Mouse (Mus musculus): Measurements from ENCODE around the gene Ifi214. TPM values are rescaled to one million over a fixed set of nuclear protein-coding genes. Genes with fewer than 3 reads are reported as not detected.
"Not testable (repeated sequence)": the region's sequence is repeated elsewhere in the genome, so short reads cannot be mapped to it uniquely, and the experiment has no call there.

Ifi214 gene
- polyA plus RNA-seq (2015; fragmentation: Nextera tagmentation; extraction: Ambion mirVana): not detected in 2 replicates

DNA sequence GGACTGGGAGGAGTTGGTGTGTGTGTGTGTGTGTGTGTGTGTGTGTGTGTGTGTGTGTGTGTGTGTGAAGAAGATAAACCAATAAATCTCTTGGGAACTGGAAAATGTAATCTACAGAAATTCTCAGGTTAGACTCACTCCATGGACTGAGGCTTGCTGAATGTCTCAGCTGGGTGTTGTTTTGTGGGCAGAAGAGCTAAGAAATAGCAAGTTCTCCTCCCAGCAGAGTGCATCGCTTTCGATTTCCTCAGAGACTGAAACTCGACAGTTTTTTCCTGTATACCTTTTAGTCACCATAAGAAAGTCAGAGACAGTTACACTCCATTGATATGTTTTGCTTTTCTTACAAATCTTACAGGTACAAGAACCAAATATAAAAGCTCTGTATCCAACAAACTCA, at the start of gene Ifi214:
Gene Ifi214 (minus strand): TSS at position 167 of the 400 bp plus-strand sequence.
- WGBS: 92% methylated on average over 3 of the region's 3 CpGs
- H3K36me3 ChIP-seq; H3K9me3 ChIP-seq; H3K27me3 ChIP-seq; H3K4me1 ChIP-seq; H3K4me3 ChIP-seq; H3K4me2 ChIP-seq; ATAC-seq (ENCODE audit: insufficient number of reproducible peaks, insufficient read depth, low FRiP score, low TSS enrichment, low read depth); H3K9ac ChIP-seq; H3K27ac ChIP-seq: not testable (repeated sequence)

DNA sequence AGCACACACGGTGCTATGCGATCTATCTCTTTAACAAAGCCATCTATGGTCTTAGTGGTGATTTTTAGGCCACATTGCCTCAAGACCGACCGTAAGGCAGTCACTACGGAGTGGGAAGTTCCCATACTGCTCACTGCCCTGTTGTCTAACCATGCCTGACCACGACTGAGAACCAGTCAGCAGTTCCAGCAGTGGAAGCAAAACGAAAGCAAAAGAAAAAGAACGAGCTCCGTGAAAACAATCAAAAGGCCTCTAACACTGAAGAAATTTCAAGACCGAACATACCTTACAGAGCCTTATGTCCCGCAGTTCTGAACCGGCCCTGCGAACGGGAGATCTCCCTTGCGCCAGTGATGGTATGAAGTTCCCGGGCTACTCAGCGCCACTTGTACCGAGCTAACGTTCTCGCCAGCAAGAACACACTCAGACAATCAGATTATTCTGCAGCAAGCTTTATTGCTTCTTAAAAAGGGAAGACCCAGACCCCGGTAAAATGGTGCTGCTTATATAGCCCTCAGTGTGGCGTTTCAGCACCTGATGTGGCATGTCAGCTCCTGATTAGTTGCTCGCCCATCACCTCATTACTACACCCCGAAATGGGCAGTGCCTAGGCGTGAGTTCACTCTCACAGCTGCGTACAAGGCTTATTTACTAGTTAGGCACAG, 44.3 kb upstream of the Ifi214 start:
- ATAC-seq (ENCODE audit: insufficient number of reproducible peaks, insufficient read depth, low FRiP score, low TSS enrichment, low read depth): no peak
- WGBS: 94% methylated on average over 26 of the region's 26 CpGs
- Histone ChIP-seq H3K9me3 (peaks cover 27% of the 10 kb centered on the region), H3K36me3 (no peaks in the 10 kb centered on the region), H3K4me2 (no peak overlapping the region), H3K27ac (no peak overlapping the region), H3K9ac (no peak overlapping the region), H3K27me3 (no peaks in the 10 kb centered on the region), H3K4me3 (no peak overlapping the region), H3K4me1 (no peaks in the 10 kb centered on the region)

DNA sequence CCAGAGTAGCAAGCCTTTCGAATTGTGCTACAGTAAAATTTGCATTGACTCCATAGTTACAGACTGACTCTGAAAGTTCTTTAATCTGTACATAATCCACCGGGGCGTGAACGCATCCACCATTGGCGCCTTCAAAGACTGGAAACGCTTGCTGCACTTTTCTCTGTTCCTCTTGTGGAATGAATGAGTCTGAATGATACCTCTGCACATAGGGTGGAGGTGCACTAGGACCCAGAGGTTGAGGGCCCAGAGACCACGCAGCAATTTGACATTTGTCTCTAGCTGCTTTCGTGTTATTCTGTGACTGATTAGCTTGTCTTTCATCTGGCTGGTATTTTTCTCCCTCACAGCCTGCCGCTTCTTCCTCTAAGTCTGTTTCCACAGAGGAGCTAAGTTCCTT, 43.3 kb upstream of the Ifi214 start:
- WGBS: 89% methylated on average over 9 of the region's 9 CpGs
- no peak for ATAC-seq (ENCODE audit: insufficient number of reproducible peaks, insufficient read depth, low FRiP score, low TSS enrichment, low read depth)

DNA sequence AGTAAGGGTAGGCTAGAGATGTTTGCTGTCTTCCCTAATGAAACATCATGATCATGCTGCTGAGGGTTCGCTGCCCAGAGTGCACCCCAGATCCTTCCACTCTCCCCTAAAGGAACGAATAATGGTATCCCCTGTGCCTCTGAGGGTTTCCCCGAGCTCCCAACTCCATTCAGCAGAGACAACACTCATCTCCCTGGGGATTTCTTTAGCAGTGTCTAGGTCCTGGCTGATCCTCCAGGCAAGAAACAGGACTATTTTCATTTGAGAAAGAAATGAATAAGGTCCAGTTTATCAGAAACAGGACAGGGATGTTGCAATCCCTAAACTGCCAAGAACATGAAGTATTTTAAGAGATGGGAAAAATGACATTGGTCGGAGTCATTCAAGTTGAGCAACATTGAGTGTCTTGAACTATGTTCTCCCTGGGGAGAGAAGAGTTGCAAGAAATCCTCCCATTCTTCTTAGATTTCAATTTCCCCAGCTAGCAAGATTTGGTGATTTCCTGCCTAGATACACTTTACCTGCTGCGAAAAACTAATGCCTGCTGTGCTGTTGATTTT, 14.8 kb upstream of the Ifi214 start:
- H3K9me3 ChIP-seq; H3K4me1 ChIP-seq; H3K4me2 ChIP-seq; ATAC-seq (ENCODE audit: insufficient number of reproducible peaks, insufficient read depth, low FRiP score, low TSS enrichment, low read depth); H3K4me3 ChIP-seq; H3K9ac ChIP-seq; H3K36me3 ChIP-seq; H3K27me3 ChIP-seq; H3K27ac ChIP-seq: not testable (repeated sequence)
- WGBS: 76% methylated on average over 5 of the region's 5 CpGs

More for the DNA sequence above, 43.3 kb upstream of the Ifi214 start:
- H3K9ac ChIP-seq: no peak overlapping the region
- H3K9me3 ChIP-seq: peaks cover 27% of the 10 kb centered on the region
- no peaks in the 10 kb centered on the region for H3K27me3 ChIP-seq
- no peaks in the 10 kb centered on the region for H3K36me3 ChIP-seq
- H3K27ac ChIP-seq: no peak overlapping the region
- no peaks in the 10 kb centered on the region for H3K4me1 ChIP-seq
- H3K4me3 ChIP-seq: no peak overlapping the region
- no peak overlapping the region for H3K4me2 ChIP-seq

DNA sequence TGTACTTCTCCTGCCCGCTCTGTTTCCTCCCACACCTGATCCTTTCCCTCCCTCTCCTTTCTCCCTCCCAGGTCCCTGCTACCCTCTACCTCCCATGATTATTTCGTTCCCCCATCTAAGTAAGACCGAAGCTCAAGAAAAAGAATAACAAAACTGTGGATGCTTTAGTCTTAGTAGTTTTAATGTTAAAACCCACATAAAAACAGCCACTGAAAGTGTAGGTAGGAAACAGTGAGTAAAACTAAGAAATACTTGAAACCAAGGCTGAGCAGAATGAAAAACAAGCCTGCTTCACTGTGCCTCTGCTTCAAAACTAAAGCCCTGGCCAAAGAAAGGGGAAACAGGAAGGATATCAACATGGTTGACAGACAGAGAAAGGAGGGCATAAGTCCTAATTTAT, 13.0 kb upstream of the Ifi214 start:
- not testable (repeated sequence) for H3K27me3 ChIP-seq

DNA sequence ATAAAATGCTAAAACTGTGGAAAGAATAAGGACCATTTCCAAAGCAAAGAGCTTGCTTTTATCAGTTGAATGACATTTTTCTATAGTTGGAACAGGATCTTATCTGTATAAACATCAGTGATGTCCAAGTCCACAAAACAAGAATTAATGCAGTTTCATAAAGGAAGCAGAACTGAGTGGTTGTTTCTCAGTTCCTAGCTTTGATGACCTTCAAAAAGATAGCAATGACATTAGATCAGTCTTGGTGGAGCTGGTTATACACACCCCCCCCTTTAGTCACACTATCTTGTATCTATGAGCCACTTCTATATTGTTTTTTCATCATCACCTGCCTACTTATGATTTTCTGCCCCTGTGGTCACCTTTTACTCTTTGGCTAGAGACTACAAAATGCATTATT, 14.3 kb downstream of the Ifi214 start:
- Histone ChIP-seq H3K27me3 (no peaks in the 10 kb centered on the region), H3K9ac (no peak overlapping the region), H3K9me3 (no peaks in the 10 kb centered on the region), H3K4me2 (no peak overlapping the region), H3K36me3 (no peaks in the 10 kb centered on the region), H3K27ac (no peak overlapping the region), H3K4me1 (no peaks in the 10 kb centered on the region), H3K4me3 (no peak overlapping the region)
- no peak for ATAC-seq (ENCODE audit: insufficient number of reproducible peaks, insufficient read depth, low FRiP score, low TSS enrichment, low read depth)

More for the DNA sequence above, 13.0 kb upstream of the Ifi214 start:
- not testable (repeated sequence) for ATAC-seq (ENCODE audit: insufficient number of reproducible peaks, insufficient read depth, low FRiP score, low TSS enrichment, low read depth); H3K4me1 ChIP-seq; H3K9me3 ChIP-seq; H3K27ac ChIP-seq; H3K4me3 ChIP-seq; H3K36me3 ChIP-seq; H3K9ac ChIP-seq; H3K4me2 ChIP-seq
- WGBS: 85% methylated on average over 3 of the region's 3 CpGs

DNA sequence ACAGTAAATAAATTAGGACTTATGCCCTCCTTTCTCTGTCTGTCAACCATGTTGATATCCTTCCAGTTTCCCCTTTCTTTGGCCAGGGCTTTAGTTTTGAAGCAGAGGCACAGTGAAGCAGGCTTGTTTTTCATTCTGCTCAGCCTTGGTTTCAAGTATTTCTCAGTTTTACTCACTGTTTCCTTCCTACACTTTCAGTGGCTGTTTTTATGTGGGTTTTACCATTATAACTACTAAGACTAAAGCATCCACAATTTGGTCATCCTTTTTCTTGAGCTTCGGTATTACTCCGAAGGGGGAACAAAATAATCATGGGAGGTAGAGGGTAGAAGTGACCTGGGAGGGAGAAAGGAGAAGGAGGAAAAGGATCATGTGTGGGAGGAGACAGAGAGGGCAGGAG, 25.2 kb downstream of the Ifi214 start:
- ATAC-seq (ENCODE audit: insufficient number of reproducible peaks, insufficient read depth, low FRiP score, low TSS enrichment, low read depth); H3K27me3 ChIP-seq; H3K27ac ChIP-seq; H3K9me3 ChIP-seq; H3K4me3 ChIP-seq; H3K4me1 ChIP-seq; H3K36me3 ChIP-seq; H3K9ac ChIP-seq; H3K4me2 ChIP-seq: not testable (repeated sequence)
- 93% methylated on average over 2 of the region's 2 CpGs for WGBS

DNA sequence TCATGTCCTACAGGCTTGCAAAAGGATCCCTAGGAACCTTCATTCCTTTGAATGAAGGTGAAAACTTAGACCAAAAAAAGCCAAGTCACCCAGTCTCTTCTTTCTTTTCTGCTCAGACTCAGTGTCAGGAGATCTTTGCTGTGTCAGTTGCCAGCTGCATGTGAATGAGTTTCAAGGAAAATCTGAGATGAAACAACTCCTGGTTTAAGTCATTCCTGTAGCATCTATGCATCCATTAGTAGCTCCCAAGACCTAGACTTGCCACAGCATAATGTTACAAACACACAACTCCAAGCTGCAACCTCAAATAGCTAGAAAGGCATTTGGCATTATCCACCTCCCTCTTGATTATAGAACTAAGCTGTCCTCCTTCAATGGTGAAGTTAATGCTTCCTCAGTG, 44.3 kb downstream of the Ifi214 start:
- not testable (repeated sequence) for H3K4me1 ChIP-seq; H3K36me3 ChIP-seq; H3K27me3 ChIP-seq; H3K27ac ChIP-seq; H3K4me3 ChIP-seq; H3K4me2 ChIP-seq; H3K9me3 ChIP-seq; ATAC-seq (ENCODE audit: insufficient number of reproducible peaks, insufficient read depth, low FRiP score, low TSS enrichment, low read depth); H3K9ac ChIP-seq

DNA sequence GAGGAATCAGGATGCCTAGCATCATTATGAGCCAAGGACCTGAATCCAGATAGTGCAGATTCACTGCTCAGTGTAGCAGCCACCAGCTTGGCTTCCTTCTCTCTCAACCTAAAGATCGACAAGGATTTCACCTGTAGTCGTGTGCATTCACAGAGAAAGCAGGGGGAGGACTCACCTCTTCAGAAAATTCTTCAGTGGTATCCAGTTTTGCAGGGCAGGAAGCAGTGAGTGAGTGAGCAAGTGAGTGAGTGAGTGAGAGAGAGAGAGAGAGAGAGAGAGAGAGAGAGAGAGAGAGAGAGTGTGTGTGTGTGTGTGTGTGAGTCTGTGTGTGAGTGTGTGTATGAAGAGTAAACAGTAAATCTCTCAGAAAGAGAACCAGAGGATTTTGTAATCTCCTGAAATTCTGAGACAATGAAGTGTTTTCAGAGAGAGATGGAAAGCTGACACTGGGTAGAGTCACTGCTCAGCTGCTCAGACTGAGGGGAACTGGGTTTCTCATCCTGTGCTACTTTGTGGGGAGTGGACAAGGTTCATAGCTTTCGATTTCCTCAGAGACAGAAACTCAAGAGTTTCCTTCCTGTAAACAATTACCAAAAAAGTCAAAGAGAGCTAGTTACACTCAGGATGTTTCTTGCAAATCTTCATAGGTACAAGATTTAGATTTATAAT, 44.8 kb downstream of the Ifi214 start, which contains the start of gene Ifi206:
Gene Ifi206 (minus strand): TSS at position 230 of the 669 bp plus-strand sequence.
- not testable (repeated sequence) for H3K9ac ChIP-seq; H3K4me3 ChIP-seq; H3K9me3 ChIP-seq; H3K27ac ChIP-seq; H3K4me2 ChIP-seq; H3K36me3 ChIP-seq; H3K4me1 ChIP-seq; H3K27me3 ChIP-seq; ATAC-seq (ENCODE audit: insufficient number of reproducible peaks, insufficient read depth, low FRiP score, low TSS enrichment, low read depth)
- 74% methylated on average over 3 of the region's 3 CpGs for WGBS

DNA sequence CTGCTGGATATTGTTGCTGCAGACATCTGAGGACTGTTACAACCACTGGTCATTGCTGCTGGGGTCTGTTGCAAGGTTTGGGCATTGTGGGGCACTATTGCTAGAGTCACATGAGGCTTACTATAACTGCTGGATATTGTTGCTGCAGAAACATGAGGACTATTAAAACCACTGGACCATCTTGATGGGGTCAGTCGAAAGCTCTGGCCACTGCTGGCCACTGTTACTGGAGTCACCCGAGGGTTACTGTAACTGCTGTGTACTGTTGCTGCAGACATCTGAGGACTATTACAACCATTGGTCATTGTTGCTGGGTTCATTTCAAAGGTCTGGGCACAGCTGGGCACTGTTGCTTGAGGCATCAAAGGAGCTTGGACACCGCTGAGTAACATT, 54.6 kb downstream of the Ifi214 start:
- H3K9me3 ChIP-seq; H3K9ac ChIP-seq; H3K4me1 ChIP-seq; H3K36me3 ChIP-seq; H3K4me3 ChIP-seq; H3K27me3 ChIP-seq; H3K4me2 ChIP-seq; ATAC-seq (ENCODE audit: insufficient number of reproducible peaks, insufficient read depth, low FRiP score, low TSS enrichment, low read depth); H3K27ac ChIP-seq: not testable (repeated sequence)
- 80% methylated on average over 3 of the region's 3 CpGs for WGBS

DNA sequence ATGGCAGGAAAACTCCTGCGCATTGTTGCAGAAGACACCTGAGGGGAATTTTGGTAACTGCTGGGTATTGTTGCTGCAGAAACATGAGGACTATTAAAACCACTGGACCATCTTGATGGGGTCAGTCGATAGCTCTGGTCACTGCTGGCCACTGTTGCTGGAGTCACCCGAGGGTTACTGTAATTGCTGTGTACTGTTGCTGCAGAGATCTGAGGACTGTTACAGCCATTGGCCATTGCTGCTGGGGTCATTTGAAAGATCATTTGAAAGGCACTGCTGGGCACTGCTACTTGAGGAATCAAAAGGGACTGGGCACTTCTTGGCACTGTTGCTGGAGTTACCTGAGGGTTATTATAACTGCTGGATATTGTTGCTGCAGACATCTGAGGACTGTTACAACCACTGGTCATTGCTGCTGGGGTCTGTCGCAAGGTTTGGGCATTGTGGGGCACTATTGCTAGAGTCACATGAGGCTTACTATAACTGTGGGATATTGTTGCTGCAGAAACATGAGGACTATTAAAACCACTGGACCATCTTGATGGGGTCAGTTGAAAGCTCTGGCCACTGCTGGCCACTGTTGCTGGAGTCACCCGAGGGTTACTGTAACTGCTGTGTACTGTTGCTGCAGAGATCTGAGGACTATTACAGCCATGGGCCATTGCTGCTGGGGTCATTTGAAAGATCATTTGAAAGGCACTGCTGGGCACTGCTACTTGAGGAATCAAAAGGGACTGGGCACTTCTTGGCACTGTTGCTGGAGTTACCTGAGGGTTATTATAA, 55.2 kb downstream of the Ifi214 start:
- not testable (repeated sequence) for H3K9me3 ChIP-seq; H3K36me3 ChIP-seq; H3K27me3 ChIP-seq; H3K4me1 ChIP-seq; H3K9ac ChIP-seq; H3K27ac ChIP-seq; H3K4me3 ChIP-seq; H3K4me2 ChIP-seq; ATAC-seq (ENCODE audit: insufficient number of reproducible peaks, insufficient read depth, low FRiP score, low TSS enrichment, low read depth)
- WGBS: 88% methylated on average over 5 of the region's 5 CpGs

Data from embryonic facial prominence, embryonic 13.5 days (tissue).